Mouse (Mus musculus) heart, embryonic 16.5 days (tissue): ENCODE results near the gene Gga3. TPM values are rescaled to one million over a fixed set of nuclear protein-coding genes. Genes with fewer than 3 reads are reported as not detected.
A peak's percentile ranks its signal among the peaks of the same experiment; 100 is the strongest.

Source experiments
- ATAC-seq: fragments of 200-750 bp; cut with Nextera tagmentation; replicated peaks from 2 replicates; pipeline ENCODE4 v1.8.0; 2017; ENCODE audit warnings: moderate number of reproducible peaks; ENCODE audit not compliant: insufficient read depth, low FRiP score; ENCODE audit errors: extremely low read depth
- H3K27ac ChIP-seq: fragments of 300-500 bp; sonication (generic); 2 replicates; pipeline ENCODE4 v1.5.1; 2014; ENCODE audit warnings: mild to moderate bottlenecking, low read length, control low read depth, moderate library complexity
- H3K27me3 ChIP-seq: fragments of 300-500 bp; sonication (generic); 2 replicates; pipeline ENCODE4 v1.6.1; 2014; ENCODE audit warnings: low read length, mixed read lengths; ENCODE audit not compliant: control insufficient read depth, insufficient read depth
- H3K36me3 ChIP-seq: fragments of 300-500 bp; sonication (generic); 2 replicates; pipeline ENCODE4 v1.6.1; 2014; ENCODE audit not compliant: control insufficient read depth, insufficient read depth
- H3K4me1 ChIP-seq: fragments of 300-500 bp; sonication (generic); 2 replicates; pipeline ENCODE4 v1.6.1; 2014; ENCODE audit warnings: low read length, mixed read lengths; ENCODE audit not compliant: control insufficient read depth, insufficient read depth
- H3K4me2 ChIP-seq: fragments of 300-500 bp; sonication (generic); 2 replicates; pipeline ENCODE4 v1.6.1; 2014; ENCODE audit warnings: low read depth, mild to moderate bottlenecking, control low read depth, low read length
- H3K4me3 ChIP-seq: fragments of 300-500 bp; sonication (generic); 2 replicates; pipeline ENCODE4 v1.5.1; 2014; ENCODE audit warnings: mild to moderate bottlenecking, control low read depth, low read length
- H3K9ac ChIP-seq: fragments of 300-500 bp; sonication (generic); 2 replicates; pipeline ENCODE4 v1.6.1; 2014; ENCODE audit warnings: low read length, control low read depth
- H3K9me3 ChIP-seq: fragments of 300-500 bp; sonication (generic); replicated peaks from 2 replicates; pipeline ENCODE4 v1.6.1; 2016; ENCODE audit warnings: low read length; ENCODE audit not compliant: control insufficient read depth
- WGBS: fragments of 180-500 bp; shearing (Covaris S2); extraction: QIAGEN DNeasy Blood & Tissue Kit; methylation state at CpG from one replicate; pipeline ENCODE4 v1.1.7; 2014; 5-methylcytosine and 5-hydroxymethylcytosine counted together
- polyA plus RNA-seq: library from polyadenylated mRNA; unstranded; fragments of >200 nt; fragmentation: Nextera tagmentation; extraction: Ambion mirVana; gene quantifications from 2 replicates; pipeline ENCODE4 v1.2.1, GENCODE M21; 2015

The Gga3 gene
- polyA plus RNA-seq, 1 experiment from 2014 or later = 18.8 TPM

GRCm38 (mm10) chr11:115564064-115564809 lies 39.6 kb downstream of the Gga3 start, which contains the start of gene Nup85:
TSS of gene Nup85 (plus strand) at chr11:115564434.
- peak within 1 kb of the TSS; percentile 84 for H3K27ac ChIP-seq
- WGBS = under 1% methylated on average over 42 of the region's 42 CpGs
- H3K4me3 ChIP-seq = peak within 1 kb of the TSS; percentile 81
- H3K27me3 ChIP-seq = no peaks in the 10 kb centered on the region
- peaks cover 10% of the 10 kb centered on the region for H3K4me1 ChIP-seq
- peak; percentile 88 for ATAC-seq
- peak within 1 kb of the TSS; percentile 75 for H3K4me2 ChIP-seq
- no peaks in the 10 kb centered on the region for H3K9me3 ChIP-seq
- H3K9ac ChIP-seq = peak within 1 kb of the TSS; percentile 78
- peaks cover 23% of the 10 kb centered on the region for H3K36me3 ChIP-seq

GRCm38 (mm10) chr11:115563406-115563805 lies 40.4 kb downstream of the Gga3 start:
- no peak for ATAC-seq

GRCm38 (mm10) chr11:115555717-115556116 lies 48.1 kb downstream of the Gga3 start:
- 75% methylated on average over 17 of the region's 17 CpGs for WGBS
- ATAC-seq = no peak

More at GRCm38 (mm10) chr11:115563406-115563805, 40.4 kb downstream of the Gga3 start:
- Histone ChIP-seq H3K9ac (peak overlapping the region; percentile 78), H3K36me3 (peaks cover 16% of the 10 kb centered on the region), H3K4me2 (peak overlapping the region; percentile 75), H3K4me3 (peak overlapping the region; percentile 81), H3K4me1 (peaks cover 10% of the 10 kb centered on the region), H3K27ac (peak overlapping the region; percentile 84), H3K9me3 (no peaks in the 10 kb centered on the region), H3K27me3 (no peaks in the 10 kb centered on the region)
- WGBS = 38% methylated on average over 4 of the region's 4 CpGs

GRCm38 (mm10) chr11:115552783-115553182 lies 51.1 kb downstream of the Gga3 start:
- no peaks in the 10 kb centered on the region for H3K36me3 ChIP-seq
- H3K27ac ChIP-seq = no peak overlapping the region
- H3K4me3 ChIP-seq = no peak overlapping the region
- ATAC-seq = no peak
- peaks cover 6% of the 10 kb centered on the region; the same call in 1 of the 2 replicates for H3K9me3 ChIP-seq
- H3K4me2 ChIP-seq = no peak overlapping the region
- no peaks in the 10 kb centered on the region for H3K27me3 ChIP-seq
- H3K9ac ChIP-seq = no peak overlapping the region
- WGBS = 66% methylated on average over 4 of the region's 4 CpGs
- H3K4me1 ChIP-seq = no peaks in the 10 kb centered on the region

More at GRCm38 (mm10) chr11:115555717-115556116, 48.1 kb downstream of the Gga3 start:
- Histone ChIP-seq H3K36me3 (no peaks in the 10 kb centered on the region), H3K9me3 (no peaks in the 10 kb centered on the region), H3K4me1 (no peaks in the 10 kb centered on the region), H3K27me3 (no peaks in the 10 kb centered on the region), H3K4me3 (no peak overlapping the region), H3K27ac (no peak overlapping the region), H3K4me2 (no peak overlapping the region), H3K9ac (no peak overlapping the region)

GRCm38 (mm10) chr11:115543571-115543970 lies 60.3 kb downstream of the Gga3 start:
- ATAC-seq = no peak
- no peak overlapping the region for H3K27ac ChIP-seq
- no peak overlapping the region for H3K9ac ChIP-seq
- H3K27me3 ChIP-seq = no peaks in the 10 kb centered on the region
- no peaks in the 10 kb centered on the region for H3K4me1 ChIP-seq
- 59% methylated on average over 4 of the region's 4 CpGs for WGBS
- H3K9me3 ChIP-seq = no peaks in the 10 kb centered on the region
- no peak overlapping the region for H3K4me3 ChIP-seq
- no peak overlapping the region for H3K4me2 ChIP-seq
- no peaks in the 10 kb centered on the region for H3K36me3 ChIP-seq

GRCm38 (mm10) chr11:115538045-115538444 lies 65.8 kb downstream of the Gga3 start:
- H3K9me3 ChIP-seq = no peaks in the 10 kb centered on the region
- no peak overlapping the region for H3K4me3 ChIP-seq
- no peak for ATAC-seq
- H3K27me3 ChIP-seq = no peaks in the 10 kb centered on the region
- peaks cover 5% of the 10 kb centered on the region for H3K36me3 ChIP-seq
- H3K4me1 ChIP-seq = peaks cover 9% of the 10 kb centered on the region
- H3K9ac ChIP-seq = no peak overlapping the region
- WGBS = 67% methylated on average over 2 of the region's 2 CpGs
- H3K27ac ChIP-seq = no peak overlapping the region
- H3K4me2 ChIP-seq = no peak overlapping the region

- no peak for ATAC-seq
- H3K4me1 ChIP-seq = peaks cover 9% of the 10 kb centered on the region
- 86% methylated on average over 10 of the region's 10 CpGs for WGBS
- peak overlapping the region; percentile 100 for H3K27ac ChIP-seq
- H3K27me3 ChIP-seq = no peaks in the 10 kb centered on the region
- peaks cover 14% of the 10 kb centered on the region for H3K36me3 ChIP-seq
- H3K9ac ChIP-seq = no peak overlapping the region
- H3K4me3 ChIP-seq = no peak overlapping the region
- peak overlapping the region; percentile 59 for H3K4me2 ChIP-seq
- H3K9me3 ChIP-seq = no peaks in the 10 kb centered on the region
Measured at GRCm38 (mm10) chr11:115536856-115537568, 66.8 kb downstream of the Gga3 start.

- no peaks in the 10 kb centered on the region for H3K9me3 ChIP-seq
- H3K36me3 ChIP-seq = peaks cover 21% of the 10 kb centered on the region
- peak; percentile 90 for ATAC-seq
- WGBS = 2% methylated on average over 53 of the region's 70 CpGs
- H3K27ac ChIP-seq = peak within 1 kb of the TSS; percentile 100
- peak within 1 kb of the TSS; percentile 92 for H3K4me3 ChIP-seq
- H3K9ac ChIP-seq = peak within 1 kb of the TSS; percentile 98
- H3K27me3 ChIP-seq = no peaks in the 10 kb centered on the region
- peaks cover 9% of the 10 kb centered on the region for H3K4me1 ChIP-seq
- H3K4me2 ChIP-seq = peak within 1 kb of the TSS; percentile 76
Measured at GRCm38 (mm10) chr11:115536038-115536681, 67.7 kb downstream of the Gga3 start, which contains the start of gene Sumo2. TSS of gene Sumo2 (minus strand) at chr11:115536276.
